Mouse (Mus musculus) cerebellum, adult 2 months (tissue): ENCODE data around the gene 4930524J08Rik. TPM values are rescaled to one million over a fixed set of nuclear protein-coding genes. Genes with fewer than 3 reads are reported as not detected.

Experiments used
- DNase-seq, 2 experiments: peaks; one replicate each; pipeline ENCODE4 v3.0.0; 2021
- H3K27ac ChIP-seq: fragments of 200-500 bp; 2 replicates; pipeline ENCODE4 v1.5.1; 2012; ENCODE audit warnings: low read length, control low read depth, inconsistent platforms; ENCODE audit not compliant: insufficient read depth
- H3K27me3 ChIP-seq: fragments of 200-500 bp; 2 replicates; pipeline ENCODE4 v1.6.1; 2012; ENCODE audit warnings: inconsistent platforms, mild to moderate bottlenecking, low read length, moderate library complexity; ENCODE audit not compliant: control insufficient read depth, insufficient read depth
- H3K4me1 ChIP-seq: fragments of 200-500 bp; 2 replicates; pipeline ENCODE4 v1.6.1; 2011; ENCODE audit warnings: low read length; ENCODE audit not compliant: control insufficient read depth, insufficient read depth
- H3K4me3 ChIP-seq: fragments of 200-500 bp; replicated peaks from 2 replicates; pipeline ENCODE3; 2011; ENCODE audit warnings: mild to moderate bottlenecking, low read depth, low read length, control low read depth; ENCODE audit not compliant: insufficient read depth
- CTCF ChIP-seq: fragments of 200-500 bp; IDR thresholded peaks from 2 replicates; pipeline ENCODE4 v1.5.1; 2011; ENCODE audit warnings: low read depth, mild to moderate bottlenecking, control low read depth, low read length, moderate library complexity, borderline replicate concordance; ENCODE audit not compliant: insufficient read depth
- POLR2A ChIP-seq: fragments of 200-500 bp; IDR thresholded peaks from 2 replicates; pipeline ENCODE4 v1.6.1; 2011; ENCODE audit warnings: low read length, control low read depth, borderline replicate concordance; ENCODE audit not compliant: insufficient read depth
- WGBS: fragments of 180-500 bp; shearing (Covaris S2); methylation state at CpG from one replicate; pipeline ENCODE4 v1.1.7; 2018; 5-methylcytosine and 5-hydroxymethylcytosine counted together
- polyA plus RNA-seq: library from polyadenylated mRNA; depleted of rRNA; stranded (reverse); fragments of >200 nt; gene quantifications from 2 replicates; pipeline ENCODE4 v1.2.3, GENCODE M21; 2012

Gene 4930524J08Rik
- polyA plus RNA-seq, 1 experiment: 1.6 TPM

GRCm38 (mm10) chr5:99959236-99959936 is 19.5 kb upstream of the 4930524J08Rik start:
- no peak overlapping the region for H3K4me3 ChIP-seq
- TF ChIP-seq CTCF: no peak
- no peak for TF ChIP-seq POLR2A
- no peaks in the 10 kb centered on the region for H3K27me3 ChIP-seq
- WGBS: 50% methylated on average over 2 of the region's 2 CpGs
- no peak for DNase-seq
- H3K4me1 ChIP-seq: no peaks in the 10 kb centered on the region
- no peak overlapping the region for H3K27ac ChIP-seq

DNA sequence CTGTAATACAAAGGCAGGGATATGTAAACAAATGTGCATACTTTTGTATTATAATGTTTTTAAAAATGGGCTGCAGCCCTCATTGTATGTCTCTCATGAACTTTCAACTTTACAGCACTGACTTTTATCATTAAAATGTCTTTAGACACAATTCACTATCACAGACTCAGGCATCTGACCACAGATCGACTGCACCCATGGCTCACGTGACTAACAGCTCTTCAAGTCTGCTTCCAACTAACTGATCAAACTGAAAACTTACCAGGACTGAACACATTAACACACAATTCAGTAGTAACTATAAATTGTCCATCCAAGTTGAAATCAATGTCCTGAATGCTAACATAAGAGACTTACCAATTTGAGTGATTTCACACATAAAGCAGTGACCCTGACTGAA is 18.9 kb upstream of the 4930524J08Rik start:
- no peak overlapping the region for H3K4me3 ChIP-seq
- TF ChIP-seq POLR2A (no peak), CTCF (no peak)

GRCm38 (mm10) chr5:99973941-99974340 is 4.9 kb upstream of the 4930524J08Rik start:
- H3K27ac ChIP-seq: no peak overlapping the region
- no peak overlapping the region for H3K4me3 ChIP-seq
- no peaks in the 10 kb centered on the region for H3K27me3 ChIP-seq
- TF ChIP-seq POLR2A: no peak
- no peak for TF ChIP-seq CTCF
- H3K4me1 ChIP-seq: peaks cover 11% of the 10 kb centered on the region
- DNase-seq: no peak
- 6% methylated on average over 2 of the region's 2 CpGs for WGBS

More for the DNA sequence above, 18.9 kb upstream of the 4930524J08Rik start:
- Histone ChIP-seq H3K4me1 (no peaks in the 10 kb centered on the region), H3K27ac (no peak overlapping the region), H3K27me3 (no peaks in the 10 kb centered on the region)
- WGBS: 81% methylated on average over 2 of the region's 2 CpGs
- no peak for DNase-seq

DNA sequence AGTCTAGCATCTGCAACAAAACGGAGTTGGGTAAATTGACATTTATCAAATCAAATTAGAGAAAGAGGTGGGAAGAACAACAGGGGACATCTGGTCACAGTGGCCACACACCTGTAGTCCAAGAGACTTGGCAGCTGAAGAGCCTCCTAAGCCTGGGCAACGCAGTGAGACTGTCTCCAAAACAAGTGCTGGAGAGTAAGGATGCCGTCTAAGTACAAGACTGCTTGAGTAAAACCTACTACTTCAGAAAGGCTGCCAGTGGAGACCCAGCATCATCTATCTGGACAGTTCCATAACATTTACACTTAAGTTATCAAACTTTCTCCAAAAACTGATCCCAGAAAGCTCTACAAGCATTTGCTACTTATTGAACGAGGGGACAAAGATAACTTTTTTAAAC is 3.8 kb upstream of the 4930524J08Rik start:
- Histone ChIP-seq H3K4me1 (peaks cover 11% of the 10 kb centered on the region), H3K27me3 (no peaks in the 10 kb centered on the region), H3K27ac (no peak overlapping the region), H3K4me3 (no peak overlapping the region)
- no peak for TF ChIP-seq CTCF
- no peak for TF ChIP-seq POLR2A
- peak in 1 of 2 experiments; percentile 33 for DNase-seq
- 11% methylated on average over 4 of the region's 4 CpGs for WGBS

DNA sequence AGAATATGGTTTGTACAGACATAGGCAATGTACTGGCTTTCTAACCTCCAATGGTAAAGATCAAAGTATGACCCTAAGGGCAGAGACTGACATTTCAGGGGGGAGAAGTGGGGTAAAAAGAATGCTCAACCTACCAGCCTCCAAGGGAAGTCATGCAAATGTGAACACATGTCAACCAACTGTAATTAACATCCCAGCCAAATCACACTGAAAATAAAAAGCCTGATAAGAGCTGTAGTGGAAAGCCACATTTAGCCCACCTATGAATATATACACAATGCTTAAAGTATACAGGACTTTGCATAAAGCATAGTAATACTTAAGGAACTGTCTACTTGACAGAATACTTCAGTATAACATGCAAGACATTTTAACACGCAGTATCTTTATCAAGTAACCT is 3.1 kb upstream of the 4930524J08Rik start:
- Histone ChIP-seq H3K4me1 (peaks cover 11% of the 10 kb centered on the region), H3K27me3 (no peaks in the 10 kb centered on the region), H3K4me3 (no peak overlapping the region), H3K27ac (no peak overlapping the region)
- 29% methylated on average over 1 of the region's 1 CpGs for WGBS
- DNase-seq: no peak
- no peak for TF ChIP-seq POLR2A

DNA sequence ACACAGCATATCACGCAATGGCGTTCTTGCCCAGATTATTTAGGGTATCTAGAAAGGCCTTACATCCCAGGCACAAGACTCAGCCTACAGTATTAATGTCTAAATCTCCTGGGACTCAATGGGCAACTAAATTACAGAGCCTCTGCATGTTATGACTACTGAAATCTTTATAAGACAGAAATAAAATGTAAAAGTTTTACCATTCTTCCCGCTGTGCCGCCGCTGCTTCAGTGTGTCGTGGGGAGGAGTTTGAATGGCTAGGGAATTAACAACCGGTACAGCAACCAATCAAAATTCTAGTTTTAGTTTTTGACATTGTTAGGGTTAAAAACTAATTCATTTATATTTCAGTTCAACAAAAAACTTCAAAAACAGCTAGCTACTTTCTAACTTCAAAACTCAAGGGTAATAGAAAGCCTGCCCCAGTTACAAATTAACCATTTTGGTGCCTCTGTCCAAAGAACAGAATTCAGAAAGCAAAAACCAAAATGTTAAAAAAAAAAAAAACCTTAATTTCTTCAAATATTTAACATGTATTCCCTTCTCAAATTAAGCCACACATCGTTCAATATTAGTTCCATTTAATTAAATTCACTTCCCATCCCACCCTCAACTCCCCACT is 2.4 kb upstream of the 4930524J08Rik start:
- Histone ChIP-seq H3K27me3 (no peaks in the 10 kb centered on the region), H3K4me1 (peaks cover 11% of the 10 kb centered on the region), H3K27ac (no peak overlapping the region), H3K4me3 (peak overlapping the region; percentile 57)
- DNase-seq: no peak
- WGBS: 3% methylated on average over 8 of the region's 8 CpGs
- TF ChIP-seq CTCF (no peak), POLR2A (no peak)

- DNase-seq: peak; percentile 72 to 75
- no peak for TF ChIP-seq POLR2A
- TF ChIP-seq CTCF: no peak
- peak overlapping the region; percentile 94 for H3K4me3 ChIP-seq
- peaks cover 11% of the 10 kb centered on the region for H3K4me1 ChIP-seq
- no peak overlapping the region for H3K27ac ChIP-seq
- WGBS: 2% methylated on average over 48 of the region's 50 CpGs
- no peaks in the 10 kb centered on the region for H3K27me3 ChIP-seq
These were observed 1.2 kb upstream of the 4930524J08Rik start for GRCm38 (mm10) chr5:99977516-99978301.
